Mouse (Mus musculus) MEL (cell line): ENCODE measurements around the gene Trim26. TPM values are rescaled to one million over a fixed set of nuclear protein-coding genes. Genes with fewer than 3 reads are reported as not detected.

Experiments used
- DNase-seq: peaks from one replicate; pipeline ENCODE4 v3.0.0; 2011; ENCODE audit warnings: low read depth, low spot score
- H3K27ac ChIP-seq: 2 replicates; pipeline ENCODE4 v1.5.1; 2012; ENCODE audit warnings: low read depth, mild to moderate bottlenecking, control low read depth, low read length, moderate library complexity; ENCODE audit not compliant: control insufficient read depth
- H3K27me3 ChIP-seq, 2 experiments: fragments of 150-350 bp in 1 of 2; sonication (generic) in 1 of 2; 2 replicates each; pipeline ENCODE4 v1.6.1; 2012; ENCODE audit warnings: low read length in 2 of 2, mild to moderate bottlenecking in 2 of 2, improper control_type of control experiment in 1 of 2, moderate library complexity in 1 of 2; ENCODE audit not compliant: insufficient read depth in 2 of 2, control insufficient read depth in 1 of 2
- H3K36me3 ChIP-seq, 2 experiments: 2 replicates each; pipeline ENCODE4 v1.6.1; 2012 to 2014; ENCODE audit warnings: low read length in 2 of 2, improper control_type of control experiment in 1 of 2, inconsistent platforms in 1 of 2, mild to moderate bottlenecking in 1 of 2; ENCODE audit not compliant: insufficient read depth in 2 of 2, control insufficient read depth in 1 of 2
- H3K4me1 ChIP-seq, 2 experiments: fragments of 150-350 bp in 1 of 2; sonication (generic) in 1 of 2; 2 replicates each; pipeline ENCODE4 v1.6.1; 2012; ENCODE audit warnings: low read length in 2 of 2, improper control_type of control experiment in 1 of 2, mild to moderate bottlenecking in 1 of 2; ENCODE audit not compliant: insufficient read depth in 2 of 2, control insufficient read depth in 1 of 2
- H3K4me3 ChIP-seq, 2 experiments: fragments of 150-350 bp in 1 of 2; sonication (generic) in 1 of 2; 2 replicates each; pipeline ENCODE4 v1.5.1; 2012; ENCODE audit warnings: low read depth in 2 of 2, low read length in 2 of 2, mild to moderate bottlenecking in 2 of 2, moderate library complexity in 2 of 2, control low read depth in 1 of 2, improper control_type of control experiment in 1 of 2; ENCODE audit not compliant: control insufficient read depth in 1 of 2, insufficient read depth in 1 of 2
- H3K79me2 ChIP-seq: 2 replicates; pipeline ENCODE4 v1.6.1; 2012; ENCODE audit warnings: mild to moderate bottlenecking, low read length, moderate library complexity; ENCODE audit not compliant: control insufficient read depth, poor library complexity, insufficient read depth
- H3K9ac ChIP-seq: 2 replicates; pipeline ENCODE4 v1.6.1; 2012; ENCODE audit warnings: low read depth, mild to moderate bottlenecking, control low read depth, low read length, moderate library complexity; ENCODE audit not compliant: control insufficient read depth, poor library complexity, severe bottlenecking
- H3K9me3 ChIP-seq: fragments of 150-350 bp; sonication (generic); replicated peaks from 2 replicates; pipeline ENCODE4 v1.6.1; 2012; ENCODE audit warnings: mild to moderate bottlenecking, low read length, improper control_type of control experiment, moderate library complexity; ENCODE audit not compliant: insufficient read depth
- CHD2 ChIP-seq: IDR thresholded peaks from 2 replicates; pipeline ENCODE4 v1.6.1; 2011; ENCODE audit warnings: low read length, improper control_type of control experiment
- E2F4 ChIP-seq: IDR thresholded peaks from 2 replicates; pipeline ENCODE4 v1.6.1; 2011; ENCODE audit warnings: low read depth, low read length, improper control_type of control experiment, borderline replicate concordance
- EP300 ChIP-seq, 2 experiments: IDR thresholded peaks; 2 replicates each; pipeline ENCODE4 v1.6.1; 2011; ENCODE audit warnings: improper control_type of control experiment in 2 of 2, low read length in 2 of 2, low read depth in 1 of 2, mild to moderate bottlenecking in 1 of 2
- ETS1 ChIP-seq: IDR thresholded peaks from 2 replicates; pipeline ENCODE4 v1.6.1; 2012; ENCODE audit warnings: low read depth, mild to moderate bottlenecking, inconsistent platforms, low read length, improper control_type of control experiment, moderate library complexity
- GABPA ChIP-seq: IDR thresholded peaks from 2 replicates; pipeline ENCODE4 v1.6.1; 2012; ENCODE audit warnings: low read depth, mild to moderate bottlenecking, inconsistent platforms, low read length, improper control_type of control experiment, moderate library complexity
- GATA1 ChIP-seq: IDR thresholded peaks from 2 replicates; pipeline ENCODE4 v1.6.1; 2011; ENCODE audit warnings: low read depth, low read length, improper control_type of control experiment
- KAT2A ChIP-seq: conservative IDR thresholded peaks from 2 replicates; pipeline ENCODE4 v1.6.1; 2012; ENCODE audit warnings: low read depth, low read length, improper control_type of control experiment, inconsistent platforms
- MAZ ChIP-seq: IDR thresholded peaks from 2 replicates; pipeline ENCODE4 v1.6.1; 2012; ENCODE audit warnings: low read depth, mild to moderate bottlenecking, inconsistent platforms, low read length, improper control_type of control experiment
- MYB ChIP-seq: IDR thresholded peaks from 2 replicates; pipeline ENCODE4 v1.6.1; 2011; ENCODE audit warnings: mild to moderate bottlenecking, low read depth, low read length, improper control_type of control experiment
- RCOR1 ChIP-seq: IDR thresholded peaks from 2 replicates; pipeline ENCODE4 v1.6.1; 2012; ENCODE audit warnings: low read depth, mild to moderate bottlenecking, inconsistent platforms, low read length, improper control_type of control experiment
- SIN3A ChIP-seq: IDR thresholded peaks from 2 replicates; pipeline ENCODE4 v1.6.1; 2012; ENCODE audit warnings: low read length, improper control_type of control experiment, inconsistent platforms
- TAL1 ChIP-seq: IDR thresholded peaks from 2 replicates; pipeline ENCODE4 v1.6.1; 2012; ENCODE audit warnings: mild to moderate bottlenecking, inconsistent platforms, low read length, moderate library complexity, mixed read lengths
- TBP ChIP-seq: IDR thresholded peaks from 2 replicates; pipeline ENCODE4 v1.8.0; 2011; ENCODE audit warnings: low read depth, low read length, improper control_type of control experiment
- TCF12 ChIP-seq: IDR thresholded peaks from 2 replicates; pipeline ENCODE4 v1.6.1; 2014; ENCODE audit warnings: low read depth, mild to moderate bottlenecking, inconsistent platforms, low read length, improper control_type of control experiment, moderate library complexity
- ZKSCAN1 ChIP-seq: IDR thresholded peaks from 2 replicates; pipeline ENCODE4 v1.6.1; 2012; ENCODE audit warnings: low read depth, mild to moderate bottlenecking, inconsistent platforms, low read length, improper control_type of control experiment, moderate library complexity
- polyA plus RNA-seq, 2 experiments: library from polyadenylated mRNA; stranded (reverse) in 1 of 2; unstranded in 1 of 2; fragments of >175 nt in 1 of 2; fragments of >200 nt in 1 of 2; gene quantifications; 2 replicates each; pipeline versions ENCODE4 v1.2.1 to v1.2.4; 2012; ENCODE audit warnings: low replicate concordance in 2 of 2, low read depth in 1 of 2; ENCODE audit not compliant: insufficient read length in 2 of 2, insufficient read depth in 1 of 2, missing spikeins in 1 of 2
- total RNA-seq: library from RNA; depleted of rRNA; stranded (reverse); fragments of 300-350 nt; gene quantifications from 2 replicates; pipeline ENCODE4 v1.2.3, GENCODE M21; 2012

The Trim26 gene
- total and polyA plus RNA-seq, 3 experiments: 5.6 to 12.4 TPM; not detected in 1

GRCm38 (mm10) chr17:36844286-36844719 lies 7.4 kb downstream of the Trim26 start:
- peak; percentile 67 for DNase-seq
- Histone ChIP-seq H3K9ac (no peak overlapping the region), H3K9me3 (no peaks in the 10 kb centered on the region), H3K27me3 (no peaks in the 10 kb centered on the region), H3K27ac (peak overlapping the region; percentile 56), H3K4me1 (peaks cover 19 to 27% of the 10 kb centered on the region in 2 experiments), H3K79me2 (no peaks in the 10 kb centered on the region), H3K4me3 (no peak overlapping the region), H3K36me3 (peaks cover 0 to 30% of the 10 kb centered on the region in 2 experiments; a peak in 2 of 4 replicates)
- TF ChIP-seq GATA1 (peak; percentile 66), KAT2A (no peak), TCF12 (0 out of 2 replicates have a peak, but pooled peaks have one; percentile 40), SIN3A (peak; percentile 30; the same call in 1 of the 2 replicates), EP300 (IDR thresholded peaks at IDR 0.05; ENCODE audit: low read depth in 1 of 2, low read length in 2 of 2) (peak; percentile 36 to 69; a peak in 2 of 4 replicates), CHD2 (no peak), ETS1 (peak; percentile 83), RCOR1 (0 out of 2 replicates have a peak, but pooled peaks have one; percentile 22), MAZ (no peak), TAL1 (0 out of 2 replicates have a peak, but pooled peaks have one; percentile 13), TBP (0 out of 2 replicates have a peak, but pooled peaks have one; percentile 32)

DNA sequence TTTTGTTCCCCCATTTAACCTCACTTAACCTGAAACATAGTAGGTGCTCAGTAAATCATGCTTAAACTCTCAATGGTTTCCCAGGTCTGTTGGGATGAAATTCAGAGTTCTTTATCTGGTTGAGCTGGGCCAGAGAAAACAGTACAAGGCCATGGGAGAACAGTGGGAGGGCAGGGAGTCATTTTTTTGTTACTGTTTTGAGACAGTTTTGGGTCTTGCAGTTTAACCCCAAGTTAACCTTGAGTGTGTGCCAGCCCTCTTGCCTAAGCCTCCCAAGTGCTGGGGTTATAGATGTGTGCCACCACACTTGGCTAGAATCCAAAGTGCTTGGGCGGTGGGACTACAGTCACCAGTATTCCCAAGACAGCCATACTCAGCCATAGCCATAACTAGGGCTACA lies 7.8 kb downstream of the Trim26 start:
- peaks cover 0 to 30% of the 10 kb centered on the region in 2 experiments; a peak in 2 of 4 replicates for H3K36me3 ChIP-seq
- DNase-seq: no peak
- H3K27ac ChIP-seq: peak overlapping the region; percentile 56
- TF ChIP-seq ZKSCAN1 (peak; percentile 55; the same call in 1 of the 2 replicates), E2F4 (no peak), GABPA (no peak), MYB (no peak), RCOR1 (0 out of 2 replicates have a peak, but pooled peaks have one; percentile 4), EP300 (IDR thresholded peaks at IDR 0.05; ENCODE audit: low read depth in 1 of 2, low read length in 2 of 2) (0 out of 4 replicates have a peak, but pooled peaks of 1 of the 2 experiments have one; percentile 0), TCF12 (peak; percentile 13; the same call in 1 of the 2 replicates)
- TF ChIP-seq, all 39 proteins: peak for 4
- Histone ChIP-seq H3K27me3 (no peaks in the 10 kb centered on the region), H3K79me2 (no peaks in the 10 kb centered on the region), H3K4me1 (peaks cover 19 to 27% of the 10 kb centered on the region in 2 experiments), H3K9me3 (no peaks in the 10 kb centered on the region), H3K9ac (no peak overlapping the region), H3K4me3 (no peak overlapping the region)
